Mouse (Mus musculus) liver, adult (tissue): ENCODE data around the gene Stk10.

Experiments
- GATA4 ChIP-seq: IDR thresholded peaks from 2 replicates; pipeline ENCODE4 v1.6.1; 2014; ENCODE audit warnings: mild to moderate bottlenecking, low read length; ENCODE audit not compliant: insufficient replicate concordance

The Stk10 gene

DNA sequence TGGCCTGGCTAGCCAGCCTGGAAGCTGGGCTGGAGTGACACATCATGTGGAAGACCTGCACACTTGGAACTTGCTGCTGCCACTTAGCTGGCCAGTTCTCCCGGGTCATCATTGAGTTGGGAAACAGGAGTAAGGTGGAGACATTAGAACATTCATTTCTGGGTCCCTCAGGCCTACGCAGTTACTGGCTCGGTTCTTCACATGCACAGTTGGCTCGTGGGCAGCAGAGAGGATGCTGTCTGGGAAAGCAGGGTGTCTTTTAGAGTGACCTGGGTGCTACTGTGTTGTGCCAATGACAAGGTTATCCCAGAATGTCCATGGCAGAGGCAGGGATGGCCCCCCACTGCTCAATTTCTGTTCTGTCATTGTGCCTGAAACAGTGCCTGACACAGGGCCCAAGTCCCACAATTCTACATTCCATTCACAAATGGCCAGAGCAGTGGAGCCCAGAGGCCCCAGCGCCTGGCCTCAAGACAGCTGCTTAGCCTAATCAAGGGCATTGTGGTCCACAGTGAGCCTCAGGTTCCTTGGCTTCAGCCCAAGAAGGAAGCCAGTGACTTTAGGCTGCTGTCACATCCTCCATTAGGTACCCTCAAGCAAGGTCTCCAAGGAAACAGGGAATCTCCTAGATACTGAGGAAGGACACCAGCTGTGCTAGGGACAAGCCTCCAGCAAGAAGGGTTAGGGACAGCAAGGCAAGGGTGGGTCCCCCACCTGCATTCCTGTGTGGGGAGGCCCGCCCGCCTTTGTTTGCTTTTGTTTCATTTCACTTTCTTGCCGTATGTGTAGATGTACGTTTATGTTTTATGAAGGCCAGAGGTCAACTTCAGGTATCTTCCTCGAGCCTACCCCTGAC, 34.1 kb downstream of the Stk10 start:
- TF ChIP-seq GATA4, result no peak

DNA sequence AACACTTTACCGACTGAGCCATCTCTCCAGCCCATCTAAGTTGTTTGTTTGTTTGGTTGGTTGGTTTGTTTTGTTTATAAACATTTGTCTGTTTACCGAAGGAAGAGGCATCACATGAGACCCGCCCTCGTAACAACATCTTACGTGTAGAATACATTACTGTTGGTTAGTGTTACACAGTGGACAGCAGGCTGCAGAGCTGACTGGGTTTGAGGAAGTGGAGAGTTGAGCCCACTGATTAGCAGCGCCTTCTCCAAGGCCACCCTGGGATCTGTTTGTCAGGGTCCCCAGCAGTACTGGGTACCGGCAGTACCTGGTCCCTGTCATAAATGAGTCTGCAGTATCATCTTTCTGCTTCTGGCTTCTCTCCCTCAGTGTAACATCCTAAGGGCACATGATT, 35.0 kb downstream of the Stk10 start:
- no peak for TF ChIP-seq GATA4

DNA sequence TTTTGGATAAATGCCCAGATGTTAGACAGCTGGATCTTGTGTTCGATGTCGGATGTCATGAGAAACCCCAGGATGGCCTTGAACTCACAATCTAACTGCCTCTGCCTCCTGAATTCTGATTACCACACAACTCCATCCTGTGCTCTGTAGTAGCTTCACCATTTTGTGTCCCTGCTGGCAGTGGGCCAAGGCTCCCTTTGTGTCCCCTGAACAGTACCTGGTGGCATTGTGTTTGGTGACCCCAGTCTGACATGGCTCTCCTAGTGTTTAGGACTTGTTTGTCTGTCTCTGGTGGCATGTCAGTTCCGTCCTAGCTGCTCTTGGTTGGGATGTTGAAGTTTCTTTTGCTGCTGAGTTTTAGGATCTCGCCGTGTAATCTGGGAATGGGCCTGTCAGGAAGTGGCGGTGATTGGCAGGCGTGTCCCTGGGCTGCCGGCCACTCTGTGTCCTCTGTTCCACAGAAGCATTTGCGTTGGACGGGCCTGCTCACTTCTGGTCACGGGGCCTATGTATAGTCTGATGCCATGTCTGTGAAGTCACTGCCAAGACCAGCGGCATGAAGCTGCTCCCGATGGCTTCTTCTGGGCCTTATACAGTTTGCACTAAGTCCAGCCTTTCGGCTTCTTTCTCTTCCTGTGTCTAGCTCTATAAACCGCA, 35.7 kb downstream of the Stk10 start:
- TF ChIP-seq GATA4, result no peak

DNA sequence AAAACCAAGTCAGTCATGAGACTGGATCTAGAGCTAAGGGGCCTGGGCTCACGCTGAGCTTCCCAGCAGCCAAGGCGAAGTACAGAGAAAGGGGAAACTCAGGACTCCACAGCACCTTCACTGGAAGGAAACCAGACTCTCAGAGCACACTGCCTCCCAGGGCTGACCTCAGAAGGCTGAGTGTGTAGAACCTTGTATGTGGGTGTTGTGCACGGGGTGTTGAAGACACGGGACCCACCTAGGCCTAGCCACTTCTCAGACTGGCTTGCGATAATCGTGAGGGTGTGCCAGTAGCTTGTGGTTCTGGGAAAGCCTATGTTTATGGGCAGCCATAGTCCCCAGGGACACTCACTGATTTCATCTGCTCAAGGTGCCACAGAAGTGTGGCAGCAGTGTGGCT, 38.0 kb downstream of the Stk10 start:
- TF ChIP-seq GATA4, result no peak

DNA sequence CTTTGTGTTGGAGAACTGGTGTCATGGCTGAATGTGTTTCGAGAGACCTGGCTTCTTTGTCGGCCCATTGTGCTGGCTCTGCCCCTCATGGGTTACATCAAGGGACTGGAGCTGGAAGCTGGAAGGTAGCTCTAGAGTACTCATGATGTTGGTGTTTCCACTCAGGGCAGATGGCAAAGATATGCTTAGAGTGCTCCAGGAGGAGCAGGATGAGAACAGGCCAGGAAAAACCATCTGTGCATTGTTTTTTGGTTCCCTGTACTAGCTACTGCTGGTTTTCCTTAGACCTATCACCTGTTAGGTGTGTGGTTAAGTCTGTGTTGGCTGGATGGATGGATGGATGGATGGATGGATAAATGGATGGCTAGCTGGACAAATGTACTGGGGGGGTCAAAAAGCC, 40.6 kb downstream of the Stk10 start:
- TF ChIP-seq GATA4, result no peak

DNA sequence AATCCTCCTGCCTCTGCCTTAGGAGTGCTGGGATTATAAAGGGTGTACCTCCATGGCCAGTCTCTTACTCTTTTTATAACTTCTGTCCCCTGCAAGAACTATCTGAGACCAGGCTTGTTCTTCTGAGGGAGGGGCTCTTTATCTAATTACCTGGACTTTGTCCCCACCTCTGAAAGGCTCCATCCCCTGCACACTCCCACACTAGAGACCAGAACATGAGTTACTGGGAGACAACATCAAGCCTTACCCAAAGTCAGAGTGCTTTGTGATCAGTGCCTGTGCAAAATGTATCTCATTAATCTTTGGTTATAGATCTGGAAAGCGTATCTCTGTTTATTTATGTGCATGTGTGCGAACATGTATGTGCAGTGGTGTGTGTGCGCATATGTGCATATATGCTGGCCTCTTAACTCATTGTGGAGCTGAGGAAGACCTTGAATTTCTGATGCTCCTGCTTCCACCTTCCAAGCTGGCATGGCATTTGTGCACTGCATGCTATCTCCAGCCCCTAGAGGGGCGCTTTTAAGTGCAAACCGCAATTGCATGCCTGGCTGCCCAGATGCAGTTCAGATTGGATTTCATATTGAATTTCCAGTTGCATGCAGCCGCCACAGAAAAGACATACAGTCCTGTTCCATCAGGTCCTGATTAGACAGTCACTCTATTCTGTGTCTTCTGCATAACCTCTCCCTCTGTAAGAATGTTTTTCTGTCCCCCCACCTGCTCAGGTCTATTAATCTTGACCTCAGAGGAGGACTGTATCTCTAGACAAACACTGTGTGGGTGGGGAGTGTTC, 43.1 kb downstream of the Stk10 start:
- TF ChIP-seq GATA4, result no peak

DNA sequence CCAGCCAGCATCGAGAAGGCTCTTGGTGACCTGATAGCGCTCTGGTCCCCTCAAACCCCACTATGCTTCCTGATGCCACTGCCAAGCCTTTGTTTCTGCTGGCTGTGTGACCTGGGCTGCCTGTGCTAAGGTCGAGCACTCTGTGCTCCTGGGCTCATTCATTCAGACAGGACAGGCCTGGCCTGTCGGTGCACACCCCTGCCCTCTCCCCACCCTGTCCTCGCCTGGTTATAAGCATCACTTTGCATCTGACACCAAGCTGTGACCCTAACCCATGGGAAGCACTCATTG, 43.6 kb downstream of the Stk10 start:
- TF ChIP-seq GATA4, result no peak

DNA sequence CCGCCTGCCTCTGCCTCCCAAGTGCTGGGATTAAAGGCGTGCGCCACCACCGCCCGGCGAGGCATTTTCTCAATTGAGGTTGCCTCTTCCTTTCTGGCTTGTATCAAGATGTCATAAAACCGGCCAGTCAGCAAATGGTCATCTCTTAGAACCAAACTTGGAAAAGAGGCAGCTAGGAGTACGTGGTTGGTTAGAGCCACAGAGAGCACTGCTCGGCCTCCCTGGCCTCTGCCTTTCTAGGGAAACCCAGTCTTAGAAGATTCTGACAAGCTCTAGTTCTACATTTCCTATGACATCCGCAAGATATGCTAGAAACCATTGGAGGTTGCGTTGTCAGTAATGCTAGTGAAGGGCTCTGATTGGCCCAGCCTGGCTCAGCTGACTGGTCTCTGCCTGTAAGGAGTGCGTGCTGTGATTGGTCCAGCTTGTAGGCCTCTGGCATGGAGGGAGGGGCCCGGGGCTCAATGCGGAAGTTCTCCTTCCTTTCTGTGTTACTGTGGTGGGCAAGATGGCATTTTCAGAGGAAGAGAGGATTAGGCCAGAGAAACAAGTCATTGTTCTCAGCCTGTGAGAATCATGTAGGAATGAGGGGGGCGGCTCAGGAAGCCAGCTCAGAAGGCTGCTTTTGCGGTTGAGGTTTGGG, 47.3 kb downstream of the Stk10 start:
- TF ChIP-seq GATA4, result no peak

DNA sequence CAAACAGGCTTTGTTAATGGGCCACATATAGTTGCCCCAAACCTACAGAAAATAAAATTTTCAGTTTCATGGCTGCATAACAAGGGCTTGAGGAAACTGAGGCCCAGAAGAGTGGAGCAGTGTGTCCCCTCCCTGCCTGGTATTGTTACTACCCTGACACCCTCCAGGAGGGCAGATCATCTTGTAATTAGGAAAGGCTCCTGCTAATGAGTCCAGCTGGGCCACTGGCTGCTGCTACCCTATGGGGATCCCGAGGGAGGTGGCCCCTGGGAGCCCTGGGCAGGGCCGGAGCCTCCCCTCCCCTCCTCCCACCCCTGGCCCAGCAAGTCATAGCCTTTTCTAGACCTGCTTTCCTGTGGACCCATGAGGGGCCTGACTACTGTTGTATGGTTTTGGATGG, 47.9 kb downstream of the Stk10 start:
- no peak for TF ChIP-seq GATA4

DNA sequence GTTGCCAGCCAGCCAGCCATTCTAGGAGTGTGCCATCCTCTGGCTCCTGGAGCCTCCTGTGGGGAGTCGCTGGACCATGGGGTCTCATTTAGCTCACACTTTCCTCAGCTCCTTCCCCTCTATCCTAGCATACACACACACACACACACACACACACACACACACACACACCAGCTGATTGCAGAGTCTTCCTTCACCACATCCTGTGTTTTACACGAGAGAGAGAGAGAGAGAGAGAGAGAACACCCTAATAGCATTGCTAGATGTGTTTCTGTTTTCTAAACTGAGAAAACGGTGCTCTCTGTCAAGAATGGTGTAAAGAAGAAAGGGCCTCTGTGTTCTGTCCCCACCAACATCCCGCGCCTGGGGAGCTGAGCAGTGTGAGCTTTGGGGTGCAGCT, 49.7 kb downstream of the Stk10 start:
- TF ChIP-seq GATA4, result no peak

DNA sequence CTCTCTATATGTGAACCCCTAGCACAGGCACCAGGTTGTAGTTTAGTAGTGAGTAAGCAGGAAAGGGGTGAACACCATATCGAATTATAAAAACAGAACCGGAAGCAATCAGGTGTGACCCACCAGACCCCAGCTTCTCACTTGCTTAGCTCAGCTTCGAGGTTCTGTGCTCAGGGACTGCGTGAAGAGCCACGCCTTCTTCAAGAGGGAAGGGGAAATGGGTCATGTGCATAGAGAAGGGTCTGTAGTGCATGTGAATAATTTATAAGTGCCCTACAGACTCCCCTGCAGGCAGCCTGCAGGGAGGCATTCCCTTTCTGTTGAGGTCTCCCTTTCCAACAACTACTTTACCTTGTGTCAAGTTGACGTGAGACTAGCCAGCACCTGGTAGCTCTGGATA, 52.9 kb downstream of the Stk10 start:
- TF ChIP-seq GATA4, result no peak

DNA sequence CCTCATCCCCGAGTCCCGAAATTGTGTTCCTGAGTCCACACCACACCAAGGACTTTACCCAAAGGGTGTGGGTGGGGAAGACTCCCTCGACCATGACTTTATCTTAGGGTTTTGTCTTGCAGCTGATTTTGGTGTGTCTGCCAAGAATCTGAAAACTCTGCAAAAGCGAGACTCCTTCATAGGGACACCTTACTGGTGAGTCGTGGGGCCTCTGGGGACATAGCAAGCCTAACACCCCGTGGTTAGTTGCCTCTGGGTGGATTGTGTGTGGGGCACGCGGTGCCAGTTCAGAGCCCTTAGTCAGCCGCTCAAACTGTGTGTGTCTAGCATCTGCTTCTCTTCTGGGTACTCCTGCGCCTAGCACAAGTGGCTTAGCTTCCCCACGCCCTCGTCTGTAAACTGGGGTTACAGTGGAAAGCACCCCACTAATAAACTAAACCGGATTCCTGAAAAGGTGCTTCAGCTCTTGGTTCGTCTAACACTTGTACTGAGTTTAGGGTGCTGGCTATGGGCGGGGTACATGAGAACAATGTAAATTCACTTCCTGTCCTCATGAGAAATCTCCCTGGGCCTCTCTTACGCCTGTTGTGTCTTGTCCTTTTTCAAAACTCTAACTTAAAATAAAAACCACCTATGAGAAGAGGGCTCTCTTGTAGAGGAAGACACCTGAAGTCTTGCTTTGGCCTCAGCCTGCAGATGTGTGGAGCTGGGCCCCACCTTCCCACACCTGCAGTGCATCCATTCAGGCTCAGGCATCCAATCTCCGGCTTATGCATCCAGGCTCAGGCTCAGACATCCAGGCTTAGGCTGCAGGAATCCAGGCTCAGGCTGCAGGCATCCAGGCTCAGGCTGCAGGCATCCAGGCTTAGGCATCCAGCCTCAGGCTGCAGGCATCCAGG, 54.3 kb downstream of the Stk10 start:
- no peak for TF ChIP-seq GATA4

DNA sequence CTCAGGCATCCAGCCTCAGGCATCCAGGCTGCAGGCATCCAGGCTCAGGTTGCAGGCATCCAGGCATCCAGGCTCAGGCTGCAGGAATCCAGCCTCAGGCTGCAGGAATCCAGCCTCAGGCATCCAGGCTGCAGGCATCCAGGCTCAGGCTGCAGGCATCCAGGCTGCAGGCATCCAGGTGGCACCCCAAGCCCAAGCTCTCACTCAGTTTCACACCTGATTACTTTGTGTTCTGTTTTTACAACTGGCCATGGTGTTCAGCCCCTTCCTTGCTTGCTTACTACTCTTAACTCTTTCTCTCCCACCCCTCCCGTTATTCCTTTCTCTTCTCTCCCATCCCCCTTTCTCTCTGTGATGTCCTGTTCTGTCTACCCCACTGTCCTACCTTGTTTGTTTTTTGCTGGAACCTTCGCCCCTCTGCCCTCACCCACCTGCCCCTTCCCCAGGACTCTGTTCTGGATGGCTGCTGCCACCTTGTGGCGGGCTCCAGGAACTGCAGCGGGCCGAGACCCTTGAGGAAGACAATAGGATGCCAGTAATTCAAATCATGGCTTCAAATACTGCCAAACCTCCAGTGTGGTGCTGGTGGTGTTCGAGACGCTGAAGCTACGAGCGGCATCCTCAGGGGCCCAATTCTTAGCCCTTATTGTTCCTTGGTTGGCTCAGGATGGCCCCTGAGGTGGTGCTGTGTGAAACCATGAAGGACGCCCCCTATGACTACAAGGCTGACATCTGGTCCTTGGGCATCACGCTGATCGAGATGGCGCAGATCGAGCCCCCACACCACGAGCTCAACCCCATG, 55.2 kb downstream of the Stk10 start:
- no peak for TF ChIP-seq GATA4

DNA sequence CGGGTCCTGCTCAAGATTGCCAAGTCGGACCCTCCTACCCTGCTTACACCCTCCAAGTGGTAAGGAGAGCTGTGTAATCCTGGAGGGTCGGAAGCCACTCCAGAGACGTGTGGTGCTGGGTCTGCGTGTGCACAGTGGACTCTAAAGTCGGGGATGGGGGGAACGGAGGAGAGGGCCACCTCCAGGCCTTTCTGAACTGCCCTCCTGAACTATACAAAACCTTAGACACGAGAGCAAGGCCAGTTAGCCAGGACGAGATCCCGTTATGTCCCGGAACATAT, 55.7 kb downstream of the Stk10 start:
- no peak for TF ChIP-seq GATA4
